In genomic region chr1:105925617-105926370, GRCm38 (mm10) we compare ENCODE assay signal across 13 mouse cellular contexts.
DNase-seq lines count a peak whose midpoint lies in the region; ATAC-seq and TF ChIP-seq lines count a peak whose summit lies in the region.
"Had no signal": no experiment of that assay in that cellular context is flagged by ENCODE, and none has a peak within 500 bp of the region (broad histone marks: within the 10 kb centered on the region; RNA-seq: fewer than 3 reads in every experiment).

No protein-coding gene starts in this region.

- no peak for DNase-seq in gastrocnemius, adult 2 months
- no peak for DNase-seq in gastrocnemius, postnatal 10 days
- no peak for DNase-seq in liver, embryonic 11.5 days (ENCODE audit: low spot score)
- peak; percentile 62 for DNase-seq in fibroblast of lung, adult 2 months (ENCODE audit: low read depth)
- peak; percentile 34 for DNase-seq in skeletal muscle tissue, adult 2 months (ENCODE audit: low read depth, low spot score)
- no peak for DNase-seq in left cerebral cortex, adult 11 months (ENCODE audit: low spot score)
- no peak for DNase-seq in left cerebral cortex, postnatal 4 days
- DNase-seq: cerebellum, adult 18-20 months; midbrain, embryonic 14.5 days had no signal

- no peak for TF ChIP-seq CTCF in gastrocnemius, adult 2 months (IDR thresholded peaks at IDR 0.05)

- H3K27me3 ChIP-seq in liver, embryonic 15.5 days: no peaks in the 10 kb centered on the region
- no peaks in the 10 kb centered on the region for H3K27me3 ChIP-seq in liver, embryonic 11.5 days (replicated peaks; ENCODE audit: control insufficient read depth, insufficient read depth, low read length)
- H3K27me3 ChIP-seq: hindbrain, embryonic 13.5 days had no signal

- H3K9ac ChIP-seq in liver, embryonic 15.5 days: no peak overlapping the region
- no peak overlapping the region for H3K9ac ChIP-seq in liver, embryonic 11.5 days (ENCODE audit: low read depth, low read length)
- H3K9ac ChIP-seq: hindbrain, embryonic 13.5 days had no signal

- H3K4me2 ChIP-seq in liver, embryonic 15.5 days: no peak overlapping the region
- H3K4me2 ChIP-seq in liver, embryonic 11.5 days: no peak overlapping the region
- H3K4me2 ChIP-seq: hindbrain, embryonic 13.5 days had no signal

- H3K4me1 ChIP-seq in liver, embryonic 15.5 days (replicated peaks): 0 out of 2 replicates have a peak, but pooled peaks cover 5% of the 10 kb centered on the region
- H3K4me1 ChIP-seq in liver, embryonic 11.5 days (replicated peaks; ENCODE audit: control insufficient read depth, insufficient read depth, low read length): no peaks in the 10 kb centered on the region
- H3K4me1 ChIP-seq: embryonic facial prominence, embryonic 10.5 days; hindbrain, embryonic 13.5 days had no signal

- H3K36me3 ChIP-seq in liver, embryonic 15.5 days (replicated peaks): no peaks in the 10 kb centered on the region
- H3K36me3 ChIP-seq in liver, embryonic 11.5 days (ENCODE audit: control insufficient read depth, insufficient read depth, low read length): no peaks in the 10 kb centered on the region
- H3K36me3 ChIP-seq: embryonic facial prominence, embryonic 10.5 days; hindbrain, embryonic 13.5 days had no signal

- H3K27ac ChIP-seq in gastrocnemius, adult 2 months: peak overlapping the region; percentile 57
- no peak overlapping the region for H3K27ac ChIP-seq in liver, embryonic 15.5 days (replicated peaks)
- no peak overlapping the region for H3K27ac ChIP-seq in liver, embryonic 11.5 days (ENCODE audit: low read depth, low read length)
- H3K27ac ChIP-seq: embryonic facial prominence, embryonic 10.5 days; hindbrain, embryonic 13.5 days had no signal

- H3K9me3 ChIP-seq in liver, embryonic 15.5 days (replicated peaks): no peaks in the 10 kb centered on the region
- no peaks in the 10 kb centered on the region for H3K9me3 ChIP-seq in liver, embryonic 11.5 days (ENCODE audit: control insufficient read depth, low read length)
- H3K9me3 ChIP-seq: embryonic facial prominence, embryonic 10.5 days; hindbrain, embryonic 13.5 days had no signal

- WGBS in liver, embryonic 15.5 days (ENCODE audit: insufficient replicate concordance): 48% methylated on average over 3 of the region's 3 CpGs
- WGBS in liver, embryonic 11.5 days: 55% methylated on average over 3 of the region's 3 CpGs

- no peak overlapping the region for H3K4me3 ChIP-seq in gastrocnemius, adult 2 months
- no peak overlapping the region for H3K4me3 ChIP-seq in liver, embryonic 15.5 days (replicated peaks)
- H3K4me3 ChIP-seq in liver, embryonic 11.5 days (ENCODE audit: low read depth, low read length): no peak overlapping the region
- H3K4me3 ChIP-seq: embryonic facial prominence, embryonic 10.5 days; hindbrain, embryonic 13.5 days had no signal

- ATAC-seq in liver, embryonic 15.5 days (ENCODE audit: insufficient read depth): peak; percentile 69
- ATAC-seq in liver, embryonic 11.5 days (replicated peaks; ENCODE audit: low FRiP score): no peak
- ATAC-seq: forebrain, embryonic 14.5 days had no signal

- intact Hi-C loops in gastrocnemius, adult 2 months (cut with DNase I): no loop called here
- intact Hi-C loops in left cerebral cortex, postnatal 4 days (cut with DNase I): no loop called here

Comparison
In these comparisons a context has a peak if more than half of its experiments do, and no peak if none do; other contexts are left out.
1. DNase-seq: peak in fibroblast of lung, adult 2 months (single experiment) and skeletal muscle tissue, adult 2 months (single experiment); none in gastrocnemius, adult 2 months (single experiment), gastrocnemius, postnatal 10 days (single experiment), liver, embryonic 11.5 days (single experiment), left cerebral cortex, adult 11 months (single experiment) and left cerebral cortex, postnatal 4 days (single experiment).